Mouse (Mus musculus) midbrain, embryonic 11.5 days (tissue): ENCODE measurements at regions not wholly inside any gene's neighbourhood (a gene's known extent, or its start where the extent isn't known, plus 50 kb on each side); places are given as distances from the start of the nearest gene placed in this dataset.

Source experiments
- ATAC-seq: fragments of 200-750 bp; cut with Nextera tagmentation; 2 replicates; pipeline ENCODE4 v1.8.0; 2017; ENCODE audit warnings: moderate TSS enrichment, moderate library complexity; ENCODE audit not compliant: low FRiP score
- DNase-seq: peaks from one replicate; pipeline ENCODE4 v3.0.0; 2015; ENCODE audit warnings: low spot score; ENCODE audit errors: missing footprints
- H3K27ac ChIP-seq: fragments of 300-500 bp; sonication (generic); 2 replicates; pipeline ENCODE4 v1.5.1; 2014; ENCODE audit warnings: low read depth, low read length
- H3K27me3 ChIP-seq: fragments of 300-500 bp; sonication (generic); 2 replicates; pipeline ENCODE4 v1.6.1; 2014; ENCODE audit warnings: mild to moderate bottlenecking, low read length, moderate library complexity, mixed read lengths; ENCODE audit not compliant: control insufficient read depth, insufficient read depth
- H3K36me3 ChIP-seq: fragments of 300-500 bp; sonication (generic); 2 replicates; pipeline ENCODE4 v1.6.1; 2014; ENCODE audit warnings: mild to moderate bottlenecking, low read length, moderate library complexity, mixed read lengths; ENCODE audit not compliant: control insufficient read depth, insufficient read depth
- H3K4me1 ChIP-seq: fragments of 300-500 bp; sonication (generic); 2 replicates; pipeline ENCODE4 v1.6.1; 2014; ENCODE audit warnings: low read length; ENCODE audit not compliant: control insufficient read depth, insufficient read depth
- H3K4me2 ChIP-seq: fragments of 300-500 bp; sonication (generic); 2 replicates; pipeline ENCODE4 v1.6.1; 2014; ENCODE audit warnings: mild to moderate bottlenecking, moderate library complexity
- H3K4me3 ChIP-seq: fragments of 300-500 bp; sonication (generic); 2 replicates; pipeline ENCODE4 v1.5.1; 2014; ENCODE audit warnings: low read depth, low read length
- H3K9ac ChIP-seq: fragments of 300-500 bp; sonication (generic); 2 replicates; pipeline ENCODE4 v1.6.1; 2014; ENCODE audit warnings: low read length
- H3K9me3 ChIP-seq: fragments of 300-500 bp; sonication (generic); 2 replicates; pipeline ENCODE4 v1.6.1; 2016; ENCODE audit warnings: low read length; ENCODE audit not compliant: control insufficient read depth
- WGBS: fragments of 180-500 bp; shearing (Covaris S2); extraction: QIAGEN DNeasy Blood & Tissue Kit; methylation state at CpG from one replicate; pipeline ENCODE4 v1.1.7; 2014; 5-methylcytosine and 5-hydroxymethylcytosine counted together

DNA sequence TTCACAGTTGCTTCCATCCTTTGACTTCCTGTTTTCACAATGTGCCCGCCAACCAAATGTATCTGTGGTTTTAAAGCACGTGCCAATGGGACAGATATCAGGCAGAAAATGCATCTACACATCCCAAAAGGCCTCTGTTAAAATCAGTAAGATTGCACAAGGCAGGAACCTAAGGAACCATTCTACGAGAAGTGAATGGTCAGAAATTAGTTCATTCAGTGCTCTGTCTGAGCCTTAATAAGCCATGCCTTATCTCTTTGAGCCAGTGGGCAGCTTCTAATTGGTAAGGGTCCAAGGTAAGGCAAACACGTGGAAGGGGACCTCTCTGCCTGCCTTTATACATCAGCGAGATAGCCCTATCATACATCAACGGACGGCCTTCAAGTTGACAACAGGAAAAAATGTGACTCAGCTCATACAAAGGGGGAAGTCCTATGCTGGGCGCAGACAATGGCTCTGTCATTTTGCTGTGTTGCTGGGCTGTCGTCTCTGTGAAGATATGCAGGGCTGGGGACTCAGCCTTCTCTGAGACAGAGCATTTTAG, 78.3 kb upstream of the Tet2 start:
- ATAC-seq (peak; percentile 52; the same call in 1 of the 2 replicates), DNase-seq (no peak)
- H3K4me3 ChIP-seq: no peak overlapping the region
- 70% methylated on average over 9 of the region's 9 CpGs for WGBS
- no peaks in the 10 kb centered on the region for H3K9me3 ChIP-seq
- no peak overlapping the region for H3K27ac ChIP-seq
- no peak overlapping the region for H3K4me2 ChIP-seq
- H3K36me3 ChIP-seq: no peaks in the 10 kb centered on the region
- no peaks in the 10 kb centered on the region for H3K4me1 ChIP-seq
- H3K27me3 ChIP-seq: no peaks in the 10 kb centered on the region
- H3K9ac ChIP-seq: no peak overlapping the region

DNA sequence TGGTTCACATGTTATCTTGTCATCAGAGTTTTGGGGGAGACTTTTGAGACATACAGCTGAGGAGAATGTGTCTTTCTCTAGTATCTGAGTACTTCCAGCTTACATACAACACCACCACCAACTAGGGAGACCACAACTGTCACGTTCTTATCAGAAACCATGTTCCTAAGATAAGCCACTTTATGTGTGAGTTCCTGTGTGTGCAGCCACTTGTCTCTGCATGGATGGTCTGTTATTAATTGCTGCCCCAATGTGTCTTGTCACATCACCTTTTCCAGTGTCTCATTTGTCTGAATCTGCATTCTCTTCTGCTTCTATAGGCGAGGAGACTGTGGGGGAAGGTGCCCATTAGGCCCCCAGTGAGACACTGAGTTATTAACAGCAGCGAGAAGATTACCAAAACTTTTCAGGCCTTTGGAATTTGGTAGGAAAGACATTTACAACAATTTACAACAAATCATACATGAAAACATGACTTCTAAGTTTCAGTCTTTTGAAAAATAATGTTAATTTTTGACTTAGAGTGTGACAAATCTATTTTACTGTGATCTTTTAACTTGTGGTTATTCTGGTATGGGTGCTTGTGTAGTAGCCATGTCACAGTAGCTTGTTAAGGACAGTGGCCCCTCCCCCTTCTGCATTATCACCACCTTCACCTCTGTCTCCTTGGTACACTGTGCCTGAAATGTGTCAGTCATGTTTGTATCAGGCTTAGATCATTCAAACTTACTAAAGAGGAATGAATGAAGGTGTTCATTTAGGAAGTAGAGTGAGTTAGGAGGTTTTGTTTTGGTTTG, 79.3 kb upstream of the Tet2 start:
- Histone ChIP-seq H3K36me3 (no peaks in the 10 kb centered on the region), H3K27ac (no peak overlapping the region), H3K4me1 (no peaks in the 10 kb centered on the region), H3K9me3 (no peaks in the 10 kb centered on the region), H3K4me3 (no peak overlapping the region), H3K27me3 (no peaks in the 10 kb centered on the region), H3K4me2 (no peak overlapping the region), H3K9ac (no peak overlapping the region)
- WGBS: 85% methylated on average over 3 of the region's 3 CpGs
- DNase-seq (no peak), ATAC-seq (no peak)

DNA sequence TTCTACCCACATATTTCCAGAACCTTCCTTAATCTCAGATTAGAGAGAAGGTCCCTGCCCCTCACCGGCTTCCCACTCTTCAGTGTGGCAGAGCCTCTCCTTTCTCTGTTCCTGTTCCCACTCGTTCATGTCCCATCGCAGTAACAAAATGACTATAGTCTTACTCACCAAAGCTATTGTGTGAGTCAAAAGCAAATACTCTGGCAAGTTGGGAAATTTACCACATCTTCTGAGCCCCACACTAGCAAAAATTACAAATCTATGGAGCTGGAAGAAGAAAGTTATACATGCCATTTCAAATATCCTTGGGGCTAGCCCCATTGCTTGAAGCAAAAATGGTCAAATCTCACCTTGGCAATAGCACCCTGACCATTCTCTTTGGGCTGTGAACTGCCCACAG, 80.1 kb upstream of the Tet2 start:
- no peaks in the 10 kb centered on the region for H3K9me3 ChIP-seq
- H3K4me2 ChIP-seq: no peak overlapping the region
- H3K9ac ChIP-seq: no peak overlapping the region
- 93% methylated on average over 3 of the region's 3 CpGs for WGBS
- no peaks in the 10 kb centered on the region for H3K27me3 ChIP-seq
- H3K27ac ChIP-seq: no peak overlapping the region
- no peak overlapping the region for H3K4me3 ChIP-seq
- H3K4me1 ChIP-seq: no peaks in the 10 kb centered on the region
- DNase-seq: no peak
- H3K36me3 ChIP-seq: no peaks in the 10 kb centered on the region
- no peak for ATAC-seq

DNA sequence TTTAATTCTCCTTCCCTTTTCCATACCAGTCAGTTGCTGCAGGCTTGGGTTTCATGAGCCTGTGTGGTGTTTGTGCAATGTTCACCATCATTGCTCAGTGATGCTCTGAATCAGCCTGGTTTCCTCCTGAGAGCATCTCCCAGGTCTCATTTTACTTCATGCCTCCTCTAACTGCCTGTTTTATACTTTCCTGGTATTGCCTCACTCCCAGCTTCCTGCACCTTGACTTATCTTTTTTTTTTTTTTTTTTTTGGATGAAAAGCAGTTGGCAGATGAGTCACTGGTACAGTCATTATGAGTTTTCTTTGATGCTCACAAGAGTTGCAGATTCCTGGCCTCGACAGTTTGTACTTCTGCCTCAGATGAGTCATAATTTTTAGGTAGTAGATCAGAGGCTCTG, 81.5 kb upstream of the Tet2 start:
- no peaks in the 10 kb centered on the region for H3K4me1 ChIP-seq
- no peaks in the 10 kb centered on the region for H3K27me3 ChIP-seq
- whole genome bisulfite sequencing: 76% methylated on average over 1 of the region's 1 CpGs
- H3K9ac ChIP-seq: no peak overlapping the region
- H3K36me3 ChIP-seq: no peaks in the 10 kb centered on the region
- no peaks in the 10 kb centered on the region for H3K9me3 ChIP-seq
- DNase-seq: no peak
- no peak overlapping the region for H3K4me3 ChIP-seq
- no peak overlapping the region for H3K4me2 ChIP-seq
- H3K27ac ChIP-seq: no peak overlapping the region
- no peak for ATAC-seq

DNA sequence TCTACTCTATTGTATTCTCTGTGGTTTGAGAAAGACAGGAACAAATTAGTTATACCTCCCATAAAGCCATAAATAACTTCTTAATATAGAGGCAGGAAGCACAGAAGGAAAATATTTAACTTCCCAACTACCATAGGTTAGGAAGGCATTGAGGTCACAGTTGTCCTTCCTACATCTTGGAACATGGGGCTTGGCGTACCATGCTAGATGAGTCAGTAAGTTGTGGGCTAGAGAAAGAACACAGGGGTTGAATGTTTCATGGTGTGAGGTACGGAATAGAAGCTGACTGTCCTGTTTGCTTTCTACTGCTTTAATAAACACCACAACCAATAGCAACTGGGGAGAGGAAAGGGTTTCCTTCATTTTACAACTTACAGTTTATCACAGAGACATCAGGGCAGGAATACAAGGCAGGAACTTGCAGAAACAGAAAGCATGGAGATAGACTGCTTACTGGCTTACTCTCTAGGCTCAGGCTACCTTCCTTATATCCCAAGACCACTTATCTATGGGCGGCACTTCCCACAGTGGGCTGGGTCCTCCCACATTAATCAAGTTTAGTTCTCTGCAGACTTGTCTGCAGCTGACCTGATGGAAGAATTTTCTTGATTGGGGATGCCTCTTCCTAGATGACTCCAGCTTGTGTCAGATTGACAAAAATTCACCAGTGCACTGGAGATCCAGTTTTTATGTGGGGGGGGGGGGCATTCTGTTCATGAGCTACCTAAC, 82.3 kb upstream of the Tet2 start:
- no peak overlapping the region for H3K27ac ChIP-seq
- ATAC-seq (no peak), DNase-seq (no peak)
- no peak overlapping the region for H3K4me2 ChIP-seq
- H3K4me1 ChIP-seq: no peaks in the 10 kb centered on the region
- H3K4me3 ChIP-seq: no peak overlapping the region
- H3K36me3 ChIP-seq: no peaks in the 10 kb centered on the region
- WGBS: 79% methylated on average over 3 of the region's 3 CpGs
- H3K9me3 ChIP-seq: no peaks in the 10 kb centered on the region
- H3K9ac ChIP-seq: no peak overlapping the region
- no peaks in the 10 kb centered on the region for H3K27me3 ChIP-seq

DNA sequence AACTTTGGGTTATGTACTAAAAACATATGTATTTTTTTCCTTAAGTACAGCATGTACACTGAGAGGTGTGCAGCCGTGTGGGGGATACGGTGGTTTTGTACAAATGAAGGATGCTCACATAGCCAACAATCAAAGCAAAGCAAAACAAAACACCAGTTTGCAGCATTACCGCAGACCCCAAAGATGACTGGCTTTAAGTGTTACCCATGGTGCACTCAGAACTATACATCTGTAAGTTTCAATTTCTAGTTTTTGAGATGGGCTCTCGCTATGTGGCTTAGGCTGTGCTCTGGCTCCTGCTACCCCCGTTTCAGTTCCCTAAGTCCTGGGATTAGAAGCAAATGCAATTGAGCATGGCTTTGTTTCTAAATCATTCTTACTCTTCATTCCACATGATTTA, 89.4 kb upstream of the Tet2 start:
- H3K4me3 ChIP-seq: no peak overlapping the region
- no peaks in the 10 kb centered on the region for H3K9me3 ChIP-seq
- no peaks in the 10 kb centered on the region for H3K36me3 ChIP-seq
- no peak overlapping the region for H3K9ac ChIP-seq
- 83% methylated on average over 5 of the region's 5 CpGs for whole genome bisulfite sequencing
- H3K27ac ChIP-seq: no peak overlapping the region
- ATAC-seq (no peak), DNase-seq (no peak)
- no peaks in the 10 kb centered on the region for H3K27me3 ChIP-seq
- no peak overlapping the region for H3K4me2 ChIP-seq
- H3K4me1 ChIP-seq: no peaks in the 10 kb centered on the region

DNA sequence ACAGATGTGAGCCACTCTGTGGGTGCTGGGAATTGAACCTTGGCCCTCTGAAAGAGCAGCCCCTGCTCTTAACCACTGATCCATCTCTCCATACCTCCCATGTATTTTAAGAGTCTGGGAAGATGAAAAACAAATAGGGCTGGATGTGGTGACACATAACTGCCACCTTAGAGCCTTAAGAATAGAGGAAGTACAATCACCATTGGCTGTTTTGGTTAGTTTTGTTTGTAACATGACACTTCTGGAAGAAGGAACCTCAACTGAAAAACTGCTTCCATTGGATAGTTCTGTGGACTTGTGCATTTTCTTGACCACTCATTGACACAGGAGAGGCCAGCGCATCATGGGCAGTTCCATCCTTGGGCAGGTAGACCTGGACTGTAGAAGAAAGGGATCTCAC, 100.7 kb upstream of the Tet2 start:
- Histone ChIP-seq H3K9me3 (no peaks in the 10 kb centered on the region), H3K4me1 (no peaks in the 10 kb centered on the region), H3K27me3 (no peaks in the 10 kb centered on the region), H3K4me3 (no peak overlapping the region), H3K9ac (no peak overlapping the region), H3K36me3 (no peaks in the 10 kb centered on the region), H3K4me2 (no peak overlapping the region), H3K27ac (no peak overlapping the region)
- 100% methylated on average over 1 of the region's 1 CpGs for WGBS
- no peak for DNase-seq
- no peak for ATAC-seq

DNA sequence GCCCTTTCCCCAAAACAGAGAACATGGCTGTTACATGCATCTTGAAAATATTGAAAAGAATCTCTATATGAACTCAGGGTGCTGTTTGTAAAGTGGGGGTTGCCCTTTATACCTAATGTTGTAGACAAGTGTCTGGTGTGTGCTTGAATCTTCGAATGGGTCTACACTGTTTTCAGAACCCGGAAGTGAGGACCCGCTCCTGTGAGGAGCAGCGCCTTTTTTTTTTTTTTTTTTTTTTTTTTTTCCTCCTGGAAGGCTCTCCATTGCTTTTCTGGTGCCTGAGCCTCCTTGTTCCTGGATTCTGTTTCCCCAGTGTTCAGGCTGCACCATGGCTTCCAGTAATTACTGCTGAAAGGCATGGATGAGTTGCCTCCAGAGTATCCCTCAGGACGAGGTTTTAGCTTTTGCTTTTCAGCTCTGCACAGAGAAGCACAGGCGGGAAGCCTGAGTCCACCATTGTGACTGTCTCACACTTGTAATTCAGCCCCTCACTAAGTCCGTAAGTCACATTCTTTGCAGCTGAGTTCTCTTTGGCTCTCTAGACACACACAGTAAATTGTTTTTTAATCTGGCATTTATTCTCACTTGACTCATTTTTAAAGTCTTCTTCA, 101.6 kb upstream of the Tet2 start:
- no peaks in the 10 kb centered on the region for H3K36me3 ChIP-seq
- no peaks in the 10 kb centered on the region for H3K27me3 ChIP-seq
- ATAC-seq (peak; percentile 83), DNase-seq (peak; percentile 91)
- H3K9ac ChIP-seq: no peak overlapping the region
- no peak overlapping the region for H3K4me2 ChIP-seq
- H3K27ac ChIP-seq: no peak overlapping the region; the same call in 1 of the 2 replicates
- H3K9me3 ChIP-seq: no peaks in the 10 kb centered on the region
- H3K4me3 ChIP-seq: no peak overlapping the region
- no peaks in the 10 kb centered on the region for H3K4me1 ChIP-seq
- WGBS: 31% methylated on average over 7 of the region's 7 CpGs

DNA sequence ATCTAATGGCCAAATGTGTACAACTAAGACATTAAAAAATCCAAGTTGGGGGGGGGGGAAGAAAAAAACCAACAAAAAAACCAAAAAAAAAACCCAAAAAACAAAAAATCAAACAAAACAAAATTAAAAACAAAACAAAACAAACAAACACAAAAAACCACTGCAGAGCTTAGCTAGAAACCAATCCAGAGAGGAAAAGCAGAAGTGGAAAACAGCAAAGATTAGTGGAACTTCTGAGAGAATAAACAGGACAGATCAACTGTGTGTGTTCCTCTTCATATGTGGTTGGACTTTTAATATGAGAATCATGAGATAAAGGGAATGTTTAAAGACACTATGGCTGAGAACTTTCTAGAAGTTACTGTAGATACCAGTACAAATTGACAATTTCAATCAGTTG, 105.1 kb upstream of the Tet2 start:
- DNase-seq (no peak), ATAC-seq (no peak)
- Histone ChIP-seq H3K9me3 (no peaks in the 10 kb centered on the region), H3K4me1 (no peaks in the 10 kb centered on the region), H3K9ac (no peak overlapping the region), H3K27ac (no peak overlapping the region), H3K4me3 (no peak overlapping the region), H3K4me2 (no peak overlapping the region), H3K27me3 (no peaks in the 10 kb centered on the region), H3K36me3 (no peaks in the 10 kb centered on the region)
